Mouse (Mus musculus): ENCODE measurements at regions not wholly inside any gene's neighbourhood (a gene's known extent, or its start where the extent isn't known, plus 50 kb on each side); places are given as distances from the start of the nearest gene placed in this dataset.

- TF ChIP-seq CTCF (IDR thresholded peaks at IDR 0.05; ENCODE audit: low read depth, low read length) (no peak), TAL1 (conservative IDR thresholded peaks at IDR 0.05; ENCODE audit: low read depth, low read length) (no peak), POLR2AphosphoS5 (IDR thresholded peaks at IDR 0.05; ENCODE audit: insufficient replicate concordance, low read depth, low read length) (no peak), GATA2 (IDR thresholded peaks at IDR 0.05; ENCODE audit: borderline replicate concordance, low read depth, low read length) (no peak), GATA1 (IDR thresholded peaks at IDR 0.05; ENCODE audit: borderline replicate concordance, low read length) (no peak)
These were observed 582.5 kb downstream of the Btbd3 start for GRCm38 (mm10) chr2:138838846-138839245.

All from G1E (cell line).